Mouse (Mus musculus) erythroblast, embryonic 14.5 days (primary cell): ENCODE data around the gene Dmtf1.

Source experiments
- GATA1 ChIP-seq: IDR thresholded peaks from 2 replicates; pipeline ENCODE4 v1.6.1; 2012; ENCODE audit warnings: low read length, inconsistent platforms, mixed read lengths
- TAL1 ChIP-seq: IDR thresholded peaks from 3 replicates; pipeline ENCODE4 v1.6.1; 2012; ENCODE audit warnings: low read length, inconsistent platforms, mixed read lengths

DNA sequence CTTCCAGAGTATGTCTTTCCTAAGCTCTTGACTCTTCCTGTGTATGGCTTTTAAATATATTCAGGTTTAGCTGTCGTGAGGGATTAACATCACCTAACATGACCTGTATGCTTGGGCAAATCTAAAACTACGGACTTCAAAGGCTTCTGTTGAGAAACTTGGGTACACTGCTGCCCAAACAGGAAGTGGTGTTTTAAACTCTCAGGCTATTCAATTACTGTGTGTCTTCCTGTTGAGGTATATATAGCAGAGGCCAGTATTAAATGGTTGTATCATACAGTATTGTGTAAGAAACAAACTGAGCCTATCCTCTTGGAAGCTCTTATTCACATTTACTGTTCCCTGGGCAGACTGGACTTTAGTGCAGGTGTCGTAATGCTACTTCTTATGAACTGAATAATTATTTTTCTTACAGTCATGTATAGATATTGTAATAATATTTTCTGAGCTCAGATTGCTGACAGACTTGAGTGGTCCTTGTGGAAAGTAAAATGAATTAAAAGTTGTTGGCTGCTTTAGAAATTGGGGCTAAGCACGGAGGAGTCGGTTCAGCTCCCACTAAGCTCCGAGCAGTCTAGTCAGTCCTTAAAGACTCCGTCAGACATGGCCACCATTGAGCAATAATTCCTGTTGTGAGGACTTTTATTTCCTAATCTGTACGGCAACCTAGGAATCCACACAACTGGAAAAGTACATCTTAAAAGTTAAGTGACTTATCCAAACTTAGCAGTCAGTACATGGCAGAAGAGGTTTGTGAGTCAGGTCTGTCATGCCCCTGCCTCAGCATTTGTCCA lies 54.1 kb downstream of the Dmtf1 start:
- TF ChIP-seq GATA1 (no peak), TAL1 (no peak)
